Mouse (Mus musculus) B cell, adult 2 months (primary cell): ENCODE data around the gene Tusc2.
"Not testable (repeated sequence)": the region's sequence is repeated elsewhere in the genome, so short reads cannot be mapped to it uniquely, and the experiment has no call there.

Source experiments
- DNase-seq, 2 experiments: peaks; one replicate each; pipeline ENCODE4 v3.0.0; 2022

The Tusc2 gene

GRCm38 (mm10) chr9:107569270-107569669 is 6.2 kb downstream of the Tusc2 start:
- DNase-seq: no peak

GRCm38 (mm10) chr9:107570016-107570415 is 7.0 kb downstream of the Tusc2 start:
- DNase-seq: no peak

- DNase-seq: no peak
Measured at GRCm38 (mm10) chr9:107570845-107571244, 7.8 kb downstream of the Tusc2 start.

GRCm38 (mm10) chr9:107571534-107572326 is 8.7 kb downstream of the Tusc2 start:
- DNase-seq: no peak

- DNase-seq: no peak
Measured at GRCm38 (mm10) chr9:107572327-107572662, 9.2 kb downstream of the Tusc2 start.

GRCm38 (mm10) chr9:107573774-107574173 is 10.7 kb downstream of the Tusc2 start:
- DNase-seq: not testable (repeated sequence)

- DNase-seq: no peak
Measured at GRCm38 (mm10) chr9:107575579-107576356, 12.7 kb downstream of the Tusc2 start.

- no peak for DNase-seq
Measured at GRCm38 (mm10) chr9:107576357-107577107, 13.5 kb downstream of the Tusc2 start, which contains the start of gene Hyal1. Hyal1 (plus strand) TSS chr9:107576927.

- DNase-seq: no peak
Measured at GRCm38 (mm10) chr9:107577871-107578270, 14.8 kb downstream of the Tusc2 start.

- no peak for DNase-seq
Measured at GRCm38 (mm10) chr9:107578587-107578986, 15.5 kb downstream of the Tusc2 start, which contains the start of gene Naa80. Naa80 (plus strand) TSS chr9:107578887.

- DNase-seq: peak; percentile 42 to 51
Measured at GRCm38 (mm10) chr9:107579023-107579900, 16.2 kb downstream of the Tusc2 start.

GRCm38 (mm10) chr9:107580501-107581317 is 17.7 kb downstream of the Tusc2 start, which contains the start of gene Hyal3:
Hyal3 (plus strand) TSS chr9:107580818.
- peak; percentile 76 to 78 for DNase-seq

GRCm38 (mm10) chr9:107581584-107581983 is 18.5 kb downstream of the Tusc2 start:
- no peak for DNase-seq

GRCm38 (mm10) chr9:107582509-107583062 is 19.5 kb downstream of the Tusc2 start:
- no peak for DNase-seq

GRCm38 (mm10) chr9:107583174-107583573 is 20.1 kb downstream of the Tusc2 start:
- no peak for DNase-seq

GRCm38 (mm10) chr9:107586504-107586903 is 23.4 kb downstream of the Tusc2 start:
- DNase-seq: no peak

GRCm38 (mm10) chr9:107586974-107587832 is 24.1 kb downstream of the Tusc2 start, which contains the start of gene Ifrd2:
Ifrd2 (plus strand) TSS chr9:107587642.
- peak; percentile 96 to 98 for DNase-seq

GRCm38 (mm10) chr9:107587833-107588639 is 25.0 kb downstream of the Tusc2 start:
- DNase-seq: no peak
